Mouse (Mus musculus): ENCODE data around the gene Ppid. TPM values are rescaled to one million over a fixed set of nuclear protein-coding genes. Genes with fewer than 3 reads are reported as not detected.
A peak's percentile ranks its signal among the peaks of the same experiment; 100 is the strongest.
"Not testable (repeated sequence)": the region's sequence is repeated elsewhere in the genome, so short reads cannot be mapped to it uniquely, and the experiment has no call there.

Ppid gene
- polyA plus RNA-seq, 1 experiment from 2014 or later, result 157 TPM

GRCm38 (mm10) chr3:79567703-79568362 lies 23.3 kb upstream of the Ppid start, which contains the start of gene Fnip2:
TSS of gene Fnip2 (minus strand) at chr3:79567796.
- Histone ChIP-seq H3K4me2 (ENCODE audit: low read length) (peak within 1 kb of the TSS; percentile 86), H3K9ac (replicated peaks; ENCODE audit: low read length) (peak within 1 kb of the TSS; percentile 84), H3K9me3 (ENCODE audit: control insufficient read depth, low read length) (no peaks in the 10 kb centered on the region), H3K4me3 (replicated peaks; ENCODE audit: low read depth, low read length) (peak within 1 kb of the TSS; percentile 76), H3K36me3 (ENCODE audit: control insufficient read depth, insufficient read depth, low read length) (no peaks in the 10 kb centered on the region), H3K4me1 (ENCODE audit: control insufficient read depth, insufficient read depth, low read length) (peaks cover 12% of the 10 kb centered on the region), H3K27me3 (ENCODE audit: control insufficient read depth, insufficient read depth, low read length) (no peaks in the 10 kb centered on the region), H3K27ac (replicated peaks; ENCODE audit: low read depth, low read length) (peak within 1 kb of the TSS; percentile 84)
- peak; percentile 95 for ATAC-seq (ENCODE audit: low FRiP score, low TSS enrichment)
- DNase-seq, result peak; percentile 95
- under 1% methylated on average over 55 of the region's 55 CpGs for WGBS

DNA sequence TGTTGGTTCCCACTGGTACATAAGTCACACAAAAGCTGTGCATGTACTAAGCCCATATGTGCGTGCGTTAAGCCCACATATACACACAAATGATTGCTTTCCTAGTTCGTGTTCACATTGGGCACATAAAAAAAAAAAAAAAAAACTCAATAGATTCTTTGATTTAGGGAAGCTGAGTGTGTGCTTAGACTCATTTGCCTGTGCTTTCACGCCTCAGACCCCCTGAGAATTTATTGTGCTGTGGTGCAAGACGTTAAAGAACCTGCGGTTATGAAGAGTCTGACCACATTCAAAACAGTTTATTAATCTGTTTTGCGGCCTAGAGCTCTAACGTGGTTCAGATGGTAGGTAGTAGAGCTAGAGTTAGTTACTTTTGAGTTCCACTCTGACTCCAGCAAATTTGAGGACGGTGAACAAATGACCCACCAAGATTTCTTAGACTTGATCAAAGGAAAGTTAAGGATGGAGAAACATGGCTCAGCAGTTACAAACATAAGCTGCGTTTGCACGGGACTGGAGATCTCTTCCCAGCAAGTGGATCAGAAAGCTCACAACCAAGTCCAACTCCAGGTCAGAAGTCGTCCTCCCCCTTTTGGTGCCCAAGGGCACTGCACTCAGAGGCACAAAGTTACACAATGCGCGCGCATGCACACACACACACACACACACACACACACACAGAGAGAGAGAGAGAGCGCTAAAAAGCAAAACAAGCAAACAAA lies 22.4 kb upstream of the Ppid start:
- Histone ChIP-seq H3K27me3 (ENCODE audit: control insufficient read depth, insufficient read depth, low read length) (no peaks in the 10 kb centered on the region), H3K36me3 (ENCODE audit: control insufficient read depth, insufficient read depth, low read length) (no peaks in the 10 kb centered on the region), H3K4me3 (replicated peaks; ENCODE audit: low read depth, low read length) (no peak overlapping the region), H3K9ac (replicated peaks; ENCODE audit: low read length) (no peak overlapping the region), H3K4me2 (ENCODE audit: low read length) (peak overlapping the region; percentile 86), H3K9me3 (ENCODE audit: control insufficient read depth, low read length) (no peaks in the 10 kb centered on the region), H3K4me1 (ENCODE audit: control insufficient read depth, insufficient read depth, low read length) (peaks cover 12% of the 10 kb centered on the region), H3K27ac (replicated peaks; ENCODE audit: low read depth, low read length) (no peak overlapping the region)
- WGBS, result 87% methylated on average over 16 of the region's 16 CpGs
- DNase-seq, result no peak
- ATAC-seq (ENCODE audit: low FRiP score, low TSS enrichment), result no peak

GRCm38 (mm10) chr3:79569351-79569681 lies 21.8 kb upstream of the Ppid start:
- no peak for ATAC-seq (ENCODE audit: low FRiP score, low TSS enrichment)

DNA sequence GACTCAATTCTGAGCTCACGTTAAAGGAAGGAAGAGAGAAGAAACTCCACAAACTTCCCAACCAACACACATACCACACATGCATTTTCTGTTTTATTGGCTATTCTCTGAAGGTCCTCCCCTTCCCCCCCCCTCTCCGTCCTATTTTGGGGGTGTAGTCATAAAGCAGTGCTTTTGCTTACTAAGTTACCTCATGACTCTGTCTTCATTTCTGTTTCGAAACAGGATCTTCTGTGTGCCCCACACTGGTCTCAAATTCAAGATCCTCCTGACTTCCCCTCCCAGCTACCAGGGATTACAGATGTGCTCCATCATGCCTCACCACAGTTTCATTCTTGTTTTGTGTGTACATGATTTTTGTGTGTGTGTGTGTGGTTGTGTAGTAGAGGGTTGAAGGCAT lies 18.7 kb upstream of the Ppid start:
- Histone ChIP-seq H3K9ac (replicated peaks; ENCODE audit: low read length) (no peak overlapping the region), H3K4me3 (replicated peaks; ENCODE audit: low read depth, low read length) (no peak overlapping the region), H3K4me2 (ENCODE audit: low read length) (no peak overlapping the region), H3K9me3 (ENCODE audit: control insufficient read depth, low read length) (no peaks in the 10 kb centered on the region), H3K4me1 (ENCODE audit: control insufficient read depth, insufficient read depth, low read length) (0 out of 2 replicates have a peak, but pooled peaks cover 4% of the 10 kb centered on the region), H3K36me3 (ENCODE audit: control insufficient read depth, insufficient read depth, low read length) (no peaks in the 10 kb centered on the region), H3K27me3 (ENCODE audit: control insufficient read depth, insufficient read depth, low read length) (no peaks in the 10 kb centered on the region), H3K27ac (replicated peaks; ENCODE audit: low read depth, low read length) (no peak overlapping the region)
- DNase-seq, result no peak
- no peak for ATAC-seq (ENCODE audit: low FRiP score, low TSS enrichment)
- 82% methylated on average over 3 of the region's 3 CpGs for WGBS

More at GRCm38 (mm10) chr3:79569351-79569681, 21.8 kb upstream of the Ppid start:
- no peak overlapping the region for H3K4me2 ChIP-seq (ENCODE audit: low read length)
- H3K36me3 ChIP-seq (ENCODE audit: control insufficient read depth, insufficient read depth, low read length), result no peaks in the 10 kb centered on the region
- no peak overlapping the region for H3K27ac ChIP-seq (replicated peaks; ENCODE audit: low read depth, low read length)
- 90% methylated on average over 3 of the region's 3 CpGs for WGBS
- H3K9me3 ChIP-seq (ENCODE audit: control insufficient read depth, low read length), result no peaks in the 10 kb centered on the region
- DNase-seq, result no peak
- H3K4me1 ChIP-seq (ENCODE audit: control insufficient read depth, insufficient read depth, low read length), result peaks cover 12% of the 10 kb centered on the region
- no peaks in the 10 kb centered on the region for H3K27me3 ChIP-seq (ENCODE audit: control insufficient read depth, insufficient read depth, low read length)
- no peak overlapping the region for H3K9ac ChIP-seq (replicated peaks; ENCODE audit: low read length)
- H3K4me3 ChIP-seq (replicated peaks; ENCODE audit: low read depth, low read length), result no peak overlapping the region

DNA sequence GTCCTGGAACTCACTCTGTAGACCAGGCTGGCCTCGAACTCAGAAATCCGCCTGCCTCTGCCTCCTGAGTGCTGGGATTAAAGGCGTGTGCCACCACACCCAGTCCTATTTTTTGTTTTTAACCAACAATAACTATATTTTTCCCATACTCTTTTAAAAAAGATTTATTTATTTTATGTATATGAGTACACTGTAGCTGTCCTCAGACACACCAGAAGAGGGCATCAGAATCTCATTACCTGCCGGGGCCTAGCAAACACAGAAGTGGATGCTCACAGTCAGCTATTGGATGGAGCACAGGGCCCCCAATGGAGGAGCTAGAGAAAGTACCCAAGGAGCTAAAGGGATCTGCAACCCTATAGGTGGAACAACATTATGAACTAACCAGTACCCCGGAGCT lies 17.8 kb upstream of the Ppid start:
- not testable (repeated sequence) for H3K27ac ChIP-seq (replicated peaks; ENCODE audit: low read depth, low read length); H3K4me2 ChIP-seq (ENCODE audit: low read length); H3K4me3 ChIP-seq (replicated peaks; ENCODE audit: low read depth, low read length); H3K9ac ChIP-seq (replicated peaks; ENCODE audit: low read length); H3K9me3 ChIP-seq (ENCODE audit: control insufficient read depth, low read length); H3K4me1 ChIP-seq (ENCODE audit: control insufficient read depth, insufficient read depth, low read length); ATAC-seq (ENCODE audit: low FRiP score, low TSS enrichment); H3K36me3 ChIP-seq (ENCODE audit: control insufficient read depth, insufficient read depth, low read length); DNase-seq; H3K27me3 ChIP-seq (ENCODE audit: control insufficient read depth, insufficient read depth, low read length)
- WGBS, result 96% methylated on average over 5 of the region's 5 CpGs

DNA sequence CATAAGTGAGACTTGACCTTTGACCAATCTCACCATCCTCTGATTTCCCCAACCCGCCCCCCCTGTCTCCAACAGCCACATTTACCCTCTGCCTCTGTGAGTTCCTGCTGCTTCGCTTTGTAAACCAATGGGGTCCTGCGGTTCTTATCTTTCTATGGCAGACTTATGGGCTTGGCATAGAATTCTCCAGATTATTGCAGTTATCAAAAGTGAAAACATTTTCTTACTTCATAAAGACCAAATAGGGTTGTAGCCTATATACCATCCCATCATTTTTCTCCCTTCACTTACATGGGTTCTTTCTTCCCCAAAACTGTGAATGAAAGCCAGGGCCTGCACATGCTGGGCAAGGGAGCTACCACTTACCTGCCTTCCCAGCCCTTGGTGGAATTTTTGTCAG lies 16.8 kb upstream of the Ppid start:
- Histone ChIP-seq H3K27ac (replicated peaks; ENCODE audit: low read depth, low read length) (no peak overlapping the region), H3K4me1 (ENCODE audit: control insufficient read depth, insufficient read depth, low read length) (0 out of 2 replicates have a peak, but pooled peaks cover 4% of the 10 kb centered on the region), H3K36me3 (ENCODE audit: control insufficient read depth, insufficient read depth, low read length) (no peaks in the 10 kb centered on the region), H3K4me3 (replicated peaks; ENCODE audit: low read depth, low read length) (no peak overlapping the region), H3K9ac (replicated peaks; ENCODE audit: low read length) (no peak overlapping the region), H3K27me3 (ENCODE audit: control insufficient read depth, insufficient read depth, low read length) (no peaks in the 10 kb centered on the region), H3K9me3 (ENCODE audit: control insufficient read depth, low read length) (no peaks in the 10 kb centered on the region), H3K4me2 (ENCODE audit: low read length) (no peak overlapping the region)
- DNase-seq (no peak), ATAC-seq (ENCODE audit: low FRiP score, low TSS enrichment) (no peak)
- WGBS, result 79% methylated on average over 3 of the region's 3 CpGs

DNA sequence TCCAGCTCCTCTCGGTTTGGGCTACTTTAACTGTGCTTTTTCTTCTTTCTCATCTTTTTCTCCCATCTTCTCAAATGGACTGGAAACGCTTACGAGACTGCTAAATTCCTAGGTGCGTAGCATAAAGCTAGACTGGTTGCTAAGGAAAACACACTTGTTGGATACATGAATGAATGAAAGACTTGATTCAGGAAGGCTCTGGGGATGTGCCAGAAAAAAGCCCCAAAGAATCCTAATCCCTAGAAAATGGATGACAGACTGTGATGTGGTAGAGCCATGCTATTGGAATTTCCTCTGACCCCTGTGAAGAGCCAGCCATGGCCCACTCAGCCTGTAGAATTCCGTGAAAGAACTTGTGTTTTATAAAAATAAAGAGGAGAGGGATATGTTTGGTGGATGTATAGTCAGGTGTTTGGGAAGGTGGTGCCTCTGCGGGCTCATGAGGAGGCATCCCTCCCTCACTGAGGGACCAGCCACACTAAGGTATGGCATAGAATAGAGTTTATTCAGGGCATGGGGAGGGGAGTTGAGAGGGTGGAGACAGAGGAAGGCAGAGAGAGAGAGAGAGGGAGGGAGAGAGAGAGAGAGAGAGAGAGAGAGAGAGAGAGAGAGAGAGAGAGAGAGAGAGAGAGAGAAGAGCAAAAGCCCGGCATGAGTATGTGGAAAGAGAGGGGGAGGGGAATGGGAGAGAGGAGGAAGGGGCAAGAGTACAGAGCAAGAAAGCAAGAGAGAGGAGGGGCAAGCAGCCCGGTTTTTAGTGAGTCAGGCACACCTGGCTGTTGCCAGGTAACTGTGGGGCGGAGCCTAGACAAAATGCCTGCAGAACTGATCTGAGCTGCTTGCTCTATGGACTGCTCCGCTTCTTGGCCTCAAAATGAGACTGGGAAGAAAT lies 15.3 kb upstream of the Ppid start:
- DNase-seq (peak; percentile 70), ATAC-seq (ENCODE audit: low FRiP score, low TSS enrichment) (peak; percentile 49; the same call in 1 of the 2 replicates)
- no peaks in the 10 kb centered on the region for H3K9me3 ChIP-seq (ENCODE audit: control insufficient read depth, low read length)
- no peak overlapping the region for H3K4me2 ChIP-seq (ENCODE audit: low read length)
- no peaks in the 10 kb centered on the region for H3K27me3 ChIP-seq (ENCODE audit: control insufficient read depth, insufficient read depth, low read length)
- 0 out of 2 replicates have a peak, but pooled peaks cover 4% of the 10 kb centered on the region for H3K4me1 ChIP-seq (ENCODE audit: control insufficient read depth, insufficient read depth, low read length)
- 14% methylated on average over 10 of the region's 10 CpGs for WGBS
- no peaks in the 10 kb centered on the region for H3K36me3 ChIP-seq (ENCODE audit: control insufficient read depth, insufficient read depth, low read length)
- 0 out of 2 replicates have a peak overlapping the region, but pooled peaks have one; percentile 37 for H3K27ac ChIP-seq (replicated peaks; ENCODE audit: low read depth, low read length)
- no peak overlapping the region for H3K9ac ChIP-seq (replicated peaks; ENCODE audit: low read length)
- no peak overlapping the region for H3K4me3 ChIP-seq (replicated peaks; ENCODE audit: low read depth, low read length)

- Histone ChIP-seq H3K9ac (replicated peaks; ENCODE audit: low read length) (no peak overlapping the region), H3K27me3 (ENCODE audit: control insufficient read depth, insufficient read depth, low read length) (no peaks in the 10 kb centered on the region), H3K9me3 (ENCODE audit: control insufficient read depth, low read length) (no peaks in the 10 kb centered on the region), H3K27ac (replicated peaks; ENCODE audit: low read depth, low read length) (no peak overlapping the region), H3K36me3 (ENCODE audit: control insufficient read depth, insufficient read depth, low read length) (no peaks in the 10 kb centered on the region), H3K4me2 (ENCODE audit: low read length) (no peak overlapping the region), H3K4me1 (ENCODE audit: control insufficient read depth, insufficient read depth, low read length) (0 out of 2 replicates have a peak, but pooled peaks cover 4% of the 10 kb centered on the region), H3K4me3 (replicated peaks; ENCODE audit: low read depth, low read length) (no peak overlapping the region)
- ATAC-seq (ENCODE audit: low FRiP score, low TSS enrichment) (no peak), DNase-seq (no peak)
- WGBS, result 26% methylated on average over 3 of the region's 3 CpGs
Observed at GRCm38 (mm10) chr3:79576468-79576816, 14.7 kb upstream of the Ppid start.

Measured in midbrain, embryonic 14.5 days (tissue).